In the genomic region with DNA sequence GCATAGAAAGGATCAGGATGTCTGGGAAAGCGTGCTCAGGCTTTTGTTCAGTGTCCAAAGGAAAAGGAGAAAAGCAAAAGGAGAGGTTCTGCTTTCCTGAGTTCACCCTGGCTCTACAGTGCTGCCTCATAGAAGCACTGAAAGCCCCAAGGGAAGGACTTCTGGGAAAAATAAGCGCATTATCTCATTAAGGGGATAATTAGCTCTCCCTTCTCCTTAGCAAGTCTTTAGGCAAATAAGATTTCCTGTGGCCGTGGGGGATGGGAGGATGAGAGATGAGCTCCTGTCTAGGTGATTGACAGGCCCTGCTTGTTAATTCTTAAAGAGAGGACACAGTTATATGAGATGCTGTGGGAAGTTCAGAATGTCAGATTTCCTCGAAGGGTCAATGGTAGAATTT, we compare ENCODE assay signal across 43 mouse cellular contexts. TPM values are rescaled to one million over a fixed set of nuclear protein-coding genes. Genes with fewer than 3 reads are reported as not detected.
DNase-seq lines count a peak whose midpoint lies in the region; ATAC-seq and TF ChIP-seq lines count a peak whose summit lies in the region.
"Had no signal": no experiment of that assay in that cellular context is flagged by ENCODE, and none has a peak within 500 bp of the region (broad histone marks: within the 10 kb centered on the region; RNA-seq: fewer than 3 reads in every experiment).

No protein-coding gene starts in this region.

- WGBS in forebrain, embryonic 12.5 days, result 18% methylated on average over 4 of the region's 4 CpGs
- WGBS in forebrain, embryonic 16.5 days, result 11% methylated on average over 4 of the region's 4 CpGs
- WGBS in midbrain, embryonic 11.5 days, result 31% methylated on average over 4 of the region's 4 CpGs
- WGBS in midbrain, embryonic 13.5 days, result 14% methylated on average over 4 of the region's 4 CpGs

- TF ChIP-seq POLR2A in brain, embryonic 14.5 days (IDR thresholded peaks at IDR 0.05; ENCODE audit: borderline replicate concordance, extremely low read depth, insufficient read depth, insufficient read length, poor library complexity, severe bottlenecking), result no peak

- no peaks in the 10 kb centered on the region for H3K27me3 ChIP-seq in forebrain, embryonic 12.5 days
- H3K27me3 ChIP-seq in forebrain, embryonic 16.5 days (replicated peaks; ENCODE audit: control insufficient read depth, insufficient read depth, low read length), result no peaks in the 10 kb centered on the region
- H3K27me3 ChIP-seq in midbrain, embryonic 11.5 days (ENCODE audit: control insufficient read depth, insufficient read depth, low read length), result no peaks in the 10 kb centered on the region
- H3K27me3 ChIP-seq in midbrain, embryonic 13.5 days, result no peaks in the 10 kb centered on the region
- H3K27me3 ChIP-seq: heart, embryonic 13.5 days; kidney, embryonic 15.5 days had no signal

- H3K27ac ChIP-seq in forebrain, embryonic 12.5 days, result 0 out of 2 replicates have a peak overlapping the region, but pooled peaks have one; percentile 19
- no peak overlapping the region for H3K27ac ChIP-seq in forebrain, embryonic 16.5 days (ENCODE audit: low read length)
- no peak overlapping the region for H3K27ac ChIP-seq in midbrain, embryonic 11.5 days (ENCODE audit: low read depth, low read length)
- H3K27ac ChIP-seq in midbrain, embryonic 13.5 days, result no peak overlapping the region
- H3K27ac ChIP-seq: heart, embryonic 13.5 days; kidney, embryonic 15.5 days; liver, embryonic 14.5 days; macrophage had no signal

- peak; percentile 59; the same call in 1 of the 2 replicates for ATAC-seq in forebrain, embryonic 12.5 days (ENCODE audit: low FRiP score)
- ATAC-seq in forebrain, embryonic 16.5 days, result no peak
- ATAC-seq in midbrain, embryonic 11.5 days (ENCODE audit: low FRiP score), result peak; percentile 61; the same call in 1 of the 2 replicates
- no peak for ATAC-seq in midbrain, embryonic 13.5 days
- no peak for ATAC-seq in granulocyte monocyte progenitor cell, adult 5-6 weeks (replicated peaks; ENCODE audit: poor library complexity, severe bottlenecking)

- DNase-seq in midbrain, embryonic 11.5 days (ENCODE audit: low spot score, missing footprints), result no peak
- DNase-seq in brain, embryonic 14.5 days (ENCODE audit: low read depth), result peak; percentile 62
- peak; percentile 45 for DNase-seq in retina, embryonic 14.5 days (ENCODE audit: low spot score)
- DNase-seq: adrenal gland, postnatal 10 days; cerebellum, adult 11 months; cerebellum, adult 9-10 months; cerebellum, postnatal 36 days; gastrocnemius, postnatal 25 days; heart, postnatal 10 days; kidney, adult 18-20 months; kidney, postnatal 25 days; liver; lung, adult 2 months; lung, postnatal 10 days; thymus, postnatal 4 days had no signal

- no peak for TF ChIP-seq CTCF in brain, embryonic 14.5 days (IDR thresholded peaks at IDR 0.05; ENCODE audit: borderline replicate concordance, extremely low read depth, insufficient read depth, insufficient read length)

- no peak overlapping the region for H3K4me2 ChIP-seq in forebrain, embryonic 12.5 days
- H3K4me2 ChIP-seq in forebrain, embryonic 16.5 days (ENCODE audit: low read length), result no peak overlapping the region
- no peak overlapping the region for H3K4me2 ChIP-seq in midbrain, embryonic 11.5 days
- no peak overlapping the region for H3K4me2 ChIP-seq in midbrain, embryonic 13.5 days (replicated peaks)
- H3K4me2 ChIP-seq: heart, embryonic 13.5 days; kidney, embryonic 15.5 days had no signal

- no peak overlapping the region for H3K4me3 ChIP-seq in forebrain, embryonic 12.5 days (replicated peaks)
- no peak overlapping the region for H3K4me3 ChIP-seq in forebrain, embryonic 16.5 days (replicated peaks; ENCODE audit: low read length)
- no peak overlapping the region for H3K4me3 ChIP-seq in midbrain, embryonic 11.5 days (ENCODE audit: low read depth, low read length)
- H3K4me3 ChIP-seq in midbrain, embryonic 13.5 days (replicated peaks), result no peak overlapping the region
- H3K4me3 ChIP-seq: heart, embryonic 13.5 days; kidney, embryonic 15.5 days had no signal

- no peaks in the 10 kb centered on the region for H3K36me3 ChIP-seq in forebrain, embryonic 12.5 days (replicated peaks)
- H3K36me3 ChIP-seq in forebrain, embryonic 16.5 days (ENCODE audit: control insufficient read depth, insufficient read depth), result no peaks in the 10 kb centered on the region
- H3K36me3 ChIP-seq in midbrain, embryonic 11.5 days (ENCODE audit: control insufficient read depth, insufficient read depth, low read length), result no peaks in the 10 kb centered on the region
- H3K36me3 ChIP-seq in midbrain, embryonic 13.5 days, result no peaks in the 10 kb centered on the region
- H3K36me3 ChIP-seq: G1E; heart, embryonic 13.5 days; kidney, embryonic 15.5 days had no signal

- no peaks in the 10 kb centered on the region for H3K9me3 ChIP-seq in forebrain, embryonic 12.5 days
- no peaks in the 10 kb centered on the region for H3K9me3 ChIP-seq in forebrain, embryonic 16.5 days (ENCODE audit: control insufficient read depth, low read length)
- H3K9me3 ChIP-seq in midbrain, embryonic 11.5 days (ENCODE audit: control insufficient read depth, low read length), result no peaks in the 10 kb centered on the region
- no peaks in the 10 kb centered on the region for H3K9me3 ChIP-seq in midbrain, embryonic 13.5 days
- H3K9me3 ChIP-seq: G1E; heart, embryonic 13.5 days; kidney, embryonic 15.5 days had no signal

- H3K9ac ChIP-seq in forebrain, embryonic 12.5 days, result no peak overlapping the region
- H3K9ac ChIP-seq in forebrain, embryonic 16.5 days (replicated peaks; ENCODE audit: low read depth, low read length), result no peak overlapping the region
- H3K9ac ChIP-seq in midbrain, embryonic 11.5 days (ENCODE audit: low read length), result no peak overlapping the region
- H3K9ac ChIP-seq in midbrain, embryonic 13.5 days (replicated peaks), result no peak overlapping the region
- H3K9ac ChIP-seq: heart, embryonic 13.5 days; kidney, embryonic 15.5 days; liver, embryonic 14.5 days had no signal

- H3K4me1 ChIP-seq in forebrain, embryonic 12.5 days, result peaks cover 6% of the 10 kb centered on the region
- peaks cover 4% of the 10 kb centered on the region; the same call in 1 of the 2 replicates for H3K4me1 ChIP-seq in forebrain, embryonic 16.5 days (replicated peaks; ENCODE audit: control insufficient read depth, insufficient read depth, low read length)
- H3K4me1 ChIP-seq in midbrain, embryonic 11.5 days (ENCODE audit: control insufficient read depth, insufficient read depth, low read length), result peaks cover 4% of the 10 kb centered on the region; the same call in 1 of the 2 replicates
- H3K4me1 ChIP-seq in midbrain, embryonic 13.5 days (replicated peaks), result peaks cover 7% of the 10 kb centered on the region
- H3K4me1 ChIP-seq: heart, embryonic 13.5 days had no signal

RNA-seq across cellular contexts. Expression of a gene that starts 33.4 kb away (rescaled TPM):
- polyA plus RNA-seq in forebrain, embryonic 12.5 days (2016; fragmentation: Nextera tagmentation; extraction: Ambion mirVana), result not detected in 2 replicates
- polyA plus RNA-seq in forebrain, embryonic 16.5 days (2015; fragmentation: Nextera tagmentation; extraction: Ambion mirVana), result not detected in 2 replicates
- not detected in 2 replicates for polyA plus RNA-seq in midbrain, embryonic 11.5 days (2014; fragmentation: Nextera tagmentation; extraction: Ambion mirVana)
- polyA plus RNA-seq in midbrain, embryonic 13.5 days (2015; fragmentation: Nextera tagmentation; extraction: Ambion mirVana), result not detected in 2 replicates
- not detected in 2 replicates for polyA plus RNA-seq in brain, embryonic 14.5 days (2012; rRNA removed)
- not detected in 2 replicates for total RNA-seq in granulocyte monocyte progenitor cell, adult 5-6 weeks (2014; fragmentation: Nextera tagmentation)
- total RNA-seq in granulocyte monocyte progenitor cell, adult 5-6 weeks (2017), result not detected in 2 replicates
- total RNA-seq: adrenal gland, postnatal 10 days; G1E; gastrocnemius, adult 18-20 months; gastrocnemius, postnatal 25 days; heart, adult 8-10 months; heart, postnatal 10 days; hematopoietic stem cell, adult 5-6 weeks; layer of hippocampus, adult 18-20 months; layer of hippocampus, postnatal 10 days; left cerebral cortex, adult 18-20 months; left cerebral cortex, postnatal 14 days; megakaryocyte-erythroid progenitor cell, adult 5-6 weeks; neutrophil, adult 5-6 weeks had no signal
- polyA plus RNA-seq: C2C12; embryonic facial prominence, embryonic 11.5 days; frontal cortex, adult 2 months; G1E; heart, embryonic 13.5 days; intestine, embryonic 14.5 days; kidney, embryonic 15.5 days; limb, embryonic 11.5 days; liver, embryonic 14.5 days; lung, adult 2 months; macrophage; neural tube, embryonic 11.5 days; small intestine, adult 2 months; stomach, embryonic 14.5 days; testis, adult 2 months; thymus, postnatal 0 days had no signal

Comparison
In these comparisons a context has a peak if more than half of its experiments do, and no peak if none do; other contexts are left out.
1. ATAC-seq: peak in forebrain, embryonic 12.5 days (single experiment) and midbrain, embryonic 11.5 days (single experiment); none in forebrain, embryonic 16.5 days (single experiment), midbrain, embryonic 13.5 days (single experiment) and granulocyte monocyte progenitor cell, adult 5-6 weeks (single experiment).